Mouse (Mus musculus) ES-E14 (cell line): ENCODE measurements around the gene Tfip11. TPM values are rescaled to one million over a fixed set of nuclear protein-coding genes. Genes with fewer than 3 reads are reported as not detected.

Source experiments
- DNase-seq: peaks from one replicate; pipeline ENCODE4 v3.0.0-alpha.2; 2013; ENCODE audit warnings: low read depth, low spot score
- H3K27ac ChIP-seq: 2 replicates; pipeline ENCODE4 v1.5.1; 2012; ENCODE audit warnings: low read depth, mild to moderate bottlenecking, low read length, moderate library complexity, mixed read lengths; ENCODE audit not compliant: poor library complexity, insufficient read depth, severe bottlenecking
- H3K36me3 ChIP-seq: 2 replicates; pipeline ENCODE4 v1.6.1; 2012; ENCODE audit warnings: mild to moderate bottlenecking, low read length, moderate library complexity, mixed read lengths; ENCODE audit not compliant: control insufficient read depth, poor library complexity, insufficient read depth, severe bottlenecking
- H3K4me1 ChIP-seq, 2 experiments: fragments of 150-350 bp in 1 of 2; sonication (generic) in 1 of 2; 2 replicates each; pipeline ENCODE4 v1.6.1; 2012; ENCODE audit warnings: low read length in 2 of 2, mild to moderate bottlenecking in 1 of 2, mixed read lengths in 1 of 2; ENCODE audit not compliant: control insufficient read depth in 2 of 2, insufficient read depth in 2 of 2, poor library complexity in 1 of 2
- H3K4me3 ChIP-seq, 2 experiments: fragments of 150-350 bp in 1 of 2; sonication (generic) in 1 of 2; 2 replicates each; pipeline ENCODE4 v1.5.1; 2012; ENCODE audit warnings: low read length in 2 of 2, low read depth in 1 of 2, mild to moderate bottlenecking in 1 of 2, mixed read lengths in 1 of 2; ENCODE audit not compliant: insufficient read depth in 1 of 2, poor library complexity in 1 of 2, severe bottlenecking in 1 of 2
- H3K9ac ChIP-seq: 2 replicates; pipeline ENCODE4 v1.6.1; 2012; ENCODE audit warnings: low read depth, mild to moderate bottlenecking, low read length, mixed read lengths; ENCODE audit not compliant: poor library complexity, insufficient read depth, severe bottlenecking
- H3K9me3 ChIP-seq: fragments of 150-350 bp; sonication (generic); 2 replicates; pipeline ENCODE4 v1.6.1; 2012; ENCODE audit warnings: low read depth, mild to moderate bottlenecking, low read length; ENCODE audit not compliant: control insufficient read depth, insufficient read depth
- CHD2 ChIP-seq: IDR thresholded peaks from 2 replicates; pipeline ENCODE4 v1.6.1; 2014; ENCODE audit warnings: mild to moderate bottlenecking, low read depth, low read length, inconsistent platforms
- HCFC1 ChIP-seq: IDR thresholded peaks from 2 replicates; pipeline ENCODE4 v1.6.1; 2012; ENCODE audit warnings: low read length, inconsistent platforms, borderline replicate concordance; ENCODE audit not compliant: insufficient read depth
- MAFK ChIP-seq: IDR thresholded peaks from 2 replicates; pipeline ENCODE4 v1.6.1; 2014; ENCODE audit warnings: mild to moderate bottlenecking, low read depth, low read length, inconsistent platforms; ENCODE audit not compliant: insufficient read depth
- ZC3H11A ChIP-seq: IDR thresholded peaks from 2 replicates; pipeline ENCODE4 v1.6.1; 2012; ENCODE audit warnings: low read depth, mild to moderate bottlenecking, inconsistent platforms, low read length, borderline replicate concordance
- ZNF384 ChIP-seq: IDR thresholded peaks from 2 replicates; pipeline ENCODE4 v1.6.1; 2012; ENCODE audit warnings: low read depth, low read length, inconsistent platforms
- in situ Hi-C, 2 experiments: fragments of 600-800 bp; cut with MboI; formaldehyde crosslinking; loops; one replicate each; pipeline ENCODE4 v1.15.1; 2025; ENCODE audit warnings: low sequenced_read_pairs in 2 of 2, inconsistent platforms in 1 of 2; ENCODE audit not compliant: unreplicated experiment in 2 of 2
- total RNA-seq: library from RNA; depleted of rRNA; stranded (reverse); fragments of 300-350 nt; gene quantifications from 2 replicates; pipeline ENCODE4 v1.2.3, GENCODE M21; 2012

Gene Tfip11
- total RNA-seq, 1 experiment = 38.9 TPM

- Histone ChIP-seq H3K36me3 (no peaks in the 10 kb centered on the region; the same call in none of the 2 replicates), H3K9ac (no peak overlapping the region), H3K9me3 (no peaks in the 10 kb centered on the region), H3K27ac (no peak overlapping the region), H3K4me3 (no peak overlapping the region), H3K4me1 (peaks cover 0 to 8% of the 10 kb centered on the region in 2 experiments; a peak in 2 of 4 replicates)
- no peak for DNase-seq
- in situ Hi-C loops = no loop called here
- TF ChIP-seq CHD2 (no peak), ZNF384 (no peak), ZC3H11A (no peak), MAFK (no peak), HCFC1 (no peak)
These were observed 5.8 kb upstream of the Tfip11 start for GRCm38 (mm10) chr5:112320379-112320778.

- H3K9ac ChIP-seq = no peak overlapping the region
- H3K4me3 ChIP-seq = no peak overlapping the region
- peaks cover 0 to 10% of the 10 kb centered on the region in 2 experiments; a peak in 2 of 4 replicates for H3K4me1 ChIP-seq
- no peaks in the 10 kb centered on the region; the same call in 1 of the 2 replicates for H3K36me3 ChIP-seq
- no peak overlapping the region for H3K27ac ChIP-seq
- H3K9me3 ChIP-seq = no peaks in the 10 kb centered on the region
- TF ChIP-seq ZC3H11A (no peak), MAFK (no peak)
- in situ Hi-C loops = no loop called here
- no peak for DNase-seq
These were observed 5.2 kb upstream of the Tfip11 start for GRCm38 (mm10) chr5:112320936-112321335.

- Histone ChIP-seq H3K9ac (no peak overlapping the region), H3K4me3 (no peak overlapping the region), H3K9me3 (no peaks in the 10 kb centered on the region), H3K4me1 (peaks cover 0 to 10% of the 10 kb centered on the region in 2 experiments; a peak in 2 of 4 replicates), H3K36me3 (no peaks in the 10 kb centered on the region), H3K27ac (no peak overlapping the region)
- DNase-seq = no peak
- TF ChIP-seq ZC3H11A (no peak), ZNF384 (no peak), CHD2 (no peak), HCFC1 (no peak), MAFK (no peak)
- in situ Hi-C loops = no loop called here
These were observed 4.8 kb upstream of the Tfip11 start for GRCm38 (mm10) chr5:112321376-112321775.

GRCm38 (mm10) chr5:112323246-112323645, 2.9 kb upstream of the Tfip11 start:
- H3K9ac ChIP-seq = no peak overlapping the region
- in situ Hi-C loops = no loop called here
- no peak for DNase-seq
- H3K9me3 ChIP-seq = no peaks in the 10 kb centered on the region
- H3K4me3 ChIP-seq = no peak overlapping the region
- H3K27ac ChIP-seq = no peak overlapping the region
- H3K36me3 ChIP-seq = peaks cover 5% of the 10 kb centered on the region; the same call in 1 of the 2 replicates
- peaks cover 3 to 10% of the 10 kb centered on the region in 2 experiments; a peak in 3 of 4 replicates for H3K4me1 ChIP-seq
- no peak for TF ChIP-seq HCFC1
- TF ChIP-seq MAFK = no peak
- TF ChIP-seq ZC3H11A = no peak
- TF ChIP-seq CHD2 = no peak
- TF ChIP-seq ZNF384 = no peak
